12 mouse cellular contexts compared by ENCODE assay signal in the genomic region with DNA sequence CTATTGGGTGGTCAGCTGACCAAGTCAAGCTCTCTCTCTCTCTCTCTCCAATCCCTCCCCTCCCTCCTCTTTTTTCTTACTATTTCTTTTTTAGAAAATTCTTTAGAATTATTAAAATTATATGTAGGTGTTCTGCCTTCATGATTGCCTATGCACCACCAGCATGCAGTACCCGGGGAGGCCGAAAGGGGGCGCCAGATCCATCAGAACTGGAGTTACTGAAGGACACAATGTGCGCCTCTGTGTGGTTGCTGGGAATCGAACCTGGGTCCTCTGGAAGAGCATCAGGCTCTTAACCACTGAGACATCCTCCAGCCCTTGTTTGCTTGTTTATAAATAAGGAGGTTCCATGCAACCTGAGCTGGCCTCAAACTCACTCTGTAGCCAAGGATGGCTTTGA. TPM values are rescaled to one million over a fixed set of nuclear protein-coding genes. Genes with fewer than 3 reads are reported as not detected.
DNase-seq lines count a peak whose midpoint lies in the region; ATAC-seq and TF ChIP-seq lines count a peak whose summit lies in the region.
"Had no signal": no experiment of that assay in that cellular context is flagged by ENCODE, and none has a peak within 500 bp of the region (broad histone marks: within the 10 kb centered on the region; RNA-seq: fewer than 3 reads in every experiment).

No protein-coding gene starts in this region.

- no peak for DNase-seq in gastrocnemius, adult 2 months
- DNase-seq in gastrocnemius, postnatal 14 days = no peak
- DNase-seq in liver, adult 2 months (ENCODE audit: extremely low read depth, low read depth, low spot score) = no peak
- DNase-seq in liver = no peak
- DNase-seq in thymus, postnatal 4 days = peak; percentile 53
- no peak for DNase-seq in thymus, postnatal 0 days (ENCODE audit: low spot score)
- no peak for DNase-seq in embryo, embryonic 10.5 days (ENCODE audit: low spot score)
- DNase-seq: adrenal gland, adult 2 months had no signal

- no peak overlapping the region for H3K4me2 ChIP-seq in neural tube, embryonic 15.5 days
- H3K4me2 ChIP-seq: liver, embryonic 15.5 days had no signal

- 79% methylated on average over 5 of the region's 5 CpGs for WGBS in liver, adult 2 months
- 82% methylated on average over 5 of the region's 5 CpGs for WGBS in neural tube, embryonic 15.5 days

- no peaks in the 10 kb centered on the region for H3K36me3 ChIP-seq in liver, adult 2 months (ENCODE audit: control insufficient read depth, insufficient read depth, low read length)
- no peaks in the 10 kb centered on the region for H3K36me3 ChIP-seq in neural tube, embryonic 15.5 days
- H3K36me3 ChIP-seq: liver, embryonic 15.5 days had no signal

- no peak overlapping the region for H3K4me3 ChIP-seq in gastrocnemius, adult 2 months
- H3K4me3 ChIP-seq in liver, adult 2 months (ENCODE audit: insufficient read depth, low read depth, low read length) = no peak overlapping the region
- no peak overlapping the region for H3K4me3 ChIP-seq in neural tube, embryonic 15.5 days (replicated peaks)
- H3K4me3 ChIP-seq: liver, embryonic 15.5 days; megakaryocyte, embryonic 14.5 days had no signal

- intact Hi-C loops in gastrocnemius, adult 2 months (cut with DNase I) = no loop called here
- intact Hi-C loops in gastrocnemius, postnatal 14 days (cut with DNase I; ENCODE audit: low total_unique reads) = no loop called here

- no peaks in the 10 kb centered on the region for H3K9me3 ChIP-seq in neural tube, embryonic 15.5 days (replicated peaks)
- H3K9me3 ChIP-seq: liver, embryonic 15.5 days had no signal

- no peaks in the 10 kb centered on the region for H3K27me3 ChIP-seq in liver, adult 2 months (ENCODE audit: control insufficient read depth, insufficient read depth, low read length)
- H3K27me3 ChIP-seq in neural tube, embryonic 15.5 days (replicated peaks) = peaks cover 12% of the 10 kb centered on the region
- H3K27me3 ChIP-seq: Patski had no signal

- no peaks in the 10 kb centered on the region for H3K79me2 ChIP-seq in liver, adult 2 months (ENCODE audit: control insufficient read depth, insufficient read depth, low read length)

- no peaks in the 10 kb centered on the region for H3K4me1 ChIP-seq in liver, adult 2 months (ENCODE audit: control insufficient read depth, insufficient read depth, low read length)
- peaks cover 42% of the 10 kb centered on the region for H3K4me1 ChIP-seq in neural tube, embryonic 15.5 days
- H3K4me1 ChIP-seq: liver, embryonic 15.5 days had no signal

- no peak for TF ChIP-seq POLR2A in liver, adult 2 months (IDR thresholded peaks at IDR 0.05; ENCODE audit: extremely low read depth, insufficient read depth, low read length)

- no peak overlapping the region for H3K27ac ChIP-seq in gastrocnemius, adult 2 months
- no peak overlapping the region for H3K27ac ChIP-seq in liver, adult 2 months (replicated peaks; ENCODE audit: insufficient read depth, low read depth, low read length)
- H3K27ac ChIP-seq in neural tube, embryonic 15.5 days (replicated peaks) = no peak overlapping the region
- H3K27ac ChIP-seq: liver, embryonic 15.5 days had no signal

- ATAC-seq in neural tube, embryonic 15.5 days (ENCODE audit: low FRiP score) = no peak
- ATAC-seq: Patski had no signal

- TF ChIP-seq CTCF in gastrocnemius, adult 2 months (IDR thresholded peaks at IDR 0.05) = peak; percentile 42; the same call in 1 of the 2 replicates
- peak; percentile 34; the same call in 1 of the 2 replicates for TF ChIP-seq CTCF in liver, adult 2 months (IDR thresholded peaks at IDR 0.05; ENCODE audit: low read depth, low read length)

- no peak overlapping the region for H3K9ac ChIP-seq in liver, adult 2 months (ENCODE audit: low read depth, low read length)
- H3K9ac ChIP-seq in neural tube, embryonic 15.5 days (replicated peaks) = no peak overlapping the region
- H3K9ac ChIP-seq: liver, embryonic 15.5 days had no signal

RNA-seq across cellular contexts. Expression of gene Laptm5, which starts 39.5 kb away (rescaled TPM):
- 1 to 10 TPM; 2.5 to 5.3 TPM for total RNA-seq in gastrocnemius, adult 2 months (2021)
- total RNA-seq in gastrocnemius, postnatal 14 days (2021) = 1 to 10 TPM; 8.0 to 8.1 TPM
- total RNA-seq in liver, adult 2 months (2014; rRNA removed) = 4.8 and 5.4 TPM in 2 replicates
- 18.9 and 31.5 TPM in 2 replicates for polyA plus RNA-seq in liver, adult 2 months (2012; rRNA removed)
- polyA plus RNA-seq in thymus, postnatal 0 days (2015; fragmentation: Nextera tagmentation; extraction: Ambion mirVana) = 668 and 754 TPM in 2 replicates
- 29.8 and 64.3 TPM in 2 replicates for polyA plus RNA-seq in neural tube, embryonic 15.5 days (2015; fragmentation: Nextera tagmentation; extraction: Ambion mirVana)
- polyA plus RNA-seq: Patski had no signal
